Mouse (Mus musculus) small intestine, adult 2 months (tissue): ENCODE data around the gene Xrcc1. TPM values are rescaled to one million over a fixed set of nuclear protein-coding genes. Genes with fewer than 3 reads are reported as not detected.
A peak's percentile ranks its signal among the peaks of the same experiment; 100 is the strongest.
"Not testable (repeated sequence)": the region's sequence is repeated elsewhere in the genome, so short reads cannot be mapped to it uniquely, and the experiment has no call there.

Experiments used
- H3K27ac ChIP-seq: fragments of 200-500 bp; 2 replicates; pipeline ENCODE4 v1.5.1; 2012; ENCODE audit warnings: low read depth, low read length, control low read depth, inconsistent platforms; ENCODE audit not compliant: insufficient read depth
- H3K27me3 ChIP-seq: fragments of 200-500 bp; 2 replicates; pipeline ENCODE4 v1.6.1; 2012; ENCODE audit warnings: mild to moderate bottlenecking, moderate library complexity, low read length, inconsistent platforms; ENCODE audit not compliant: control insufficient read depth, insufficient read depth
- H3K36me3 ChIP-seq: fragments of 200-500 bp; 2 replicates; pipeline ENCODE4 v1.6.1; 2012; ENCODE audit warnings: mild to moderate bottlenecking, low read length, control low read depth, inconsistent platforms; ENCODE audit not compliant: control insufficient read depth, insufficient read depth
- H3K4me1 ChIP-seq: fragments of 200-500 bp; 2 replicates; pipeline ENCODE4 v1.6.1; 2012; ENCODE audit warnings: low read length, inconsistent platforms, mixed read lengths; ENCODE audit not compliant: control insufficient read depth, insufficient read depth, insufficient read length
- H3K4me3 ChIP-seq: fragments of 200-500 bp; 2 replicates; pipeline ENCODE4 v1.5.1; 2012; ENCODE audit warnings: low read depth, mild to moderate bottlenecking, control low read depth, inconsistent platforms, low read length, moderate library complexity
- CTCF ChIP-seq: fragments of 200-500 bp; IDR thresholded peaks from 2 replicates; pipeline ENCODE4 v1.5.1; 2012; ENCODE audit warnings: low read depth, mild to moderate bottlenecking, control low read depth, inconsistent platforms, low read length, moderate library complexity, mixed read lengths; ENCODE audit not compliant: insufficient replicate concordance, insufficient read length; ENCODE audit errors: extremely low read depth
- POLR2A ChIP-seq: fragments of 200-500 bp; IDR thresholded peaks from 2 replicates; pipeline ENCODE4 v1.6.1; 2012; ENCODE audit warnings: low read depth, mild to moderate bottlenecking, control low read depth, inconsistent platforms, low read length, moderate library complexity
- WGBS: fragments of 180-500 bp; shearing (Covaris S2); methylation state at CpG from one replicate; pipeline ENCODE4 v1.1.7; 2018; 5-methylcytosine and 5-hydroxymethylcytosine counted together
- polyA plus RNA-seq: library from polyadenylated mRNA; depleted of rRNA; stranded (reverse); fragments of >200 nt; gene quantifications from 2 replicates; pipeline ENCODE4 v1.2.3, GENCODE M21; 2012

Gene Xrcc1
- polyA plus RNA-seq, 1 experiment, result 24.7 TPM

DNA sequence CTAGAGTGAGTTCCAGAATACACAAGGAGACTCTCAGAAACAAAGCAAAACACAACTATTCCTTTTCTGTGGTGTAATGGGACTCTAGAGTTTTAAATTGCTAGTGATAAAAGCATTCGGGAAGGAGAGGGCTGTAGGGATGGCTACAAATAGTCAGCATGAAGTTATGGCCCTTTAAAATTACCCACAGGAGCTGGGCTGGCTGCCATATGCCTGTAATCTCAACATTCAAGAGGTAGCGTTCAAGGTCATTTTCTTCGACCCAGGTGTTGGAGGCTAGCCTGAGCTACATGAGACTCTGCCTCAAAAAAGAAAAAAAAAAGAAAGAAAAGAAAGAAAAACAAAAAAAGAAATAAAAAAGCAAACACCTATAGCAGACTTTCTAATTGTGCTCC lies 40.0 kb upstream of the Xrcc1 start:
- Histone ChIP-seq H3K27ac (no peak overlapping the region), H3K4me1 (no peaks in the 10 kb centered on the region; the same call in none of the 2 replicates), H3K27me3 (peaks cover 14% of the 10 kb centered on the region; the same call in 1 of the 2 replicates), H3K4me3 (no peak overlapping the region), H3K36me3 (no peaks in the 10 kb centered on the region)
- WGBS, result 15% methylated on average over 3 of the region's 3 CpGs
- TF ChIP-seq CTCF (no peak), POLR2A (no peak)

DNA sequence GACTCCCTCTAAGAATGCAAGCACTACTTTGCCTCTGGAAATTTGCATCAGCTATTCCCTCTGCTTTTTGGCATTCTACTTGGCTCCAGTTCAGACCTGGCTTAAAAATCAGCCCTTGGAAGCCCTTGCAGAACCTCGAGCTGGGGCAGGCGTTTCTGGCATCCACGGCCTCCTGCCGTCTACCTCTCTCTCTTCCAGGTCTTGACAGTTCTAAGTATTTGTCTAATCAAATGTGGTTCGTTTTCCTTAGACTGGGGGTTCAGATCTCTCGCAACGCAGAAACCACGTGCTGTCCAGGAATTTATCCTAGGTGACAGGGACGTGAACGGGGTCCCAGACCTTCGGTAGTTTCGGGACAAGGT lies 39.6 kb upstream of the Xrcc1 start:
- 2% methylated on average over 12 of the region's 12 CpGs for WGBS
- peak overlapping the region; percentile 98 for H3K4me3 ChIP-seq
- no peaks in the 10 kb centered on the region for H3K36me3 ChIP-seq
- TF ChIP-seq POLR2A (no peak), CTCF (no peak)
- peaks cover 2% of the 10 kb centered on the region for H3K4me1 ChIP-seq
- H3K27me3 ChIP-seq, result peaks cover 13% of the 10 kb centered on the region; the same call in 1 of the 2 replicates
- no peak overlapping the region for H3K27ac ChIP-seq

DNA sequence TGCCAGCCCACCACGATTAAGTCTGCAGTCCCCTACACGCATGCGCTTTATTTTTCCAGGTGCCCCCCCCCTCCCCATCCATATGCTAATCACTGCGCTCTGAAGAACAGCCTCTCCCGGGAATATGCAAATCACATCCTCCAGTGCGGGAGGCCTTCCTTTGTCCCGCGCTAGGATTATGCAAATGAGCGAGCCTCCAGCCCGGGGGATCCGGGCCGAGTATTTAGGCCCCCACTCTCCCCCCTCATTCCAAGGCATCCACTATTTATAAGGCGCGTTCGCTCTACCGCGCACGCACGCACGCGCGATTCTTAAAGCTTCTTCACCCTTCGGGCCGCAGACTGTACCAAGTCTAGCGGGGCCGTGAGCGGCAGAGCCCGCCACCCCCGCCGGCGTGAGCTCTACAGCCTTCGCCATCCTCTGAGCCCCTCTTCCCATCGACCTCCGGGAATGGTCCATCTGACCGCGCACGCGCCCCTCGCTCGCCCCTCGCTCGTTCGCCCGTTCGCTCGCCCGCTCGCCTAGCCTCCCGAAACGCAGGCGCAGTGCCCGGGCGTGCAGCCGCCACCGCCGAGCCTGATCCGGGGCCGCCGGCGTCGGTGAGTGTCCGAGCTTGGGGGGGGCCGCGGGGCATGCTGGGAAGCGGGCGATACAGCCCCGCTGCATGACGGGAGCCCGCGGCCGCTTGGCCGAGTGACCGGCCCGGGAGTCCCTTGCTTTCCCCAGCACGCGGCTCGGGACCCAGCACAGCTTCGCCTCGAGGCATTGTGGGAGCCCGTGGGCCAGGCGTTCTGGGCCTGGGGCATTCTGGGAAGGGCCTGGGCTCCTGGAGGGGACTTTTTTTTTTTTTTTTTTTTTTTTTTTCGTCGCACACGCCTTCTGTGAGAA lies 39.0 kb upstream of the Xrcc1 start, which contains the start of gene Zfp428:
Zfp428 (plus strand) TSS at position 169 of the 888 bp plus-strand sequence.
- 1% methylated on average over 84 of the region's 84 CpGs for WGBS
- TF ChIP-seq POLR2A (peak; percentile 42; the same call in 1 of the 2 replicates), CTCF (no peak)
- Histone ChIP-seq H3K4me3 (peak within 1 kb of the TSS; percentile 98), H3K4me1 (peaks cover 2% of the 10 kb centered on the region), H3K36me3 (no peaks in the 10 kb centered on the region), H3K27ac (peak within 1 kb of the TSS; percentile 85), H3K27me3 (peaks cover 8% of the 10 kb centered on the region; the same call in 1 of the 2 replicates)

DNA sequence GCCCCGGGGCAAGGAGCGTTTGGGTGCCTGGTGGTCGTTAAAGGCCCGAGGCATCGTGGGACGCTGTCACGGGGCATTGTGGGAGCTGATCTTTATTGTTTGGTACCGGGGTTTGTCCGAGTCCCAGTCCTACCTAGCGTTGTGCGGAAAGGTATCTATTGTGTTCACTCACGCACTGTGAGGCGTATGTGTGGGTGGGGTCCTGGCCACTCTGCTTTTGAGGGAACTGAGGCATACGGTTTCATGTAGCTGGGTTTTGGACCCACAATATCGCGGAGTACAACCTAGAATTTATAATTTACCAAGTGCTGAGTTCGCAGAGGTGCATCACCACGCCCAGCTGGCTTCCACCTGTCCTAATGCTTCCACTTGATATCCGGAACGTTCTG lies 38.4 kb upstream of the Xrcc1 start:
- Histone ChIP-seq H3K4me3 (peak overlapping the region; percentile 98), H3K27ac (peak overlapping the region; percentile 46; the same call in 1 of the 2 replicates), H3K36me3 (no peaks in the 10 kb centered on the region), H3K27me3 (0 out of 2 replicates have a peak, but pooled peaks cover 3% of the 10 kb centered on the region), H3K4me1 (peaks cover 2% of the 10 kb centered on the region)
- TF ChIP-seq POLR2A (no peak), CTCF (no peak)
- WGBS, result under 1% methylated on average over 20 of the region's 20 CpGs

DNA sequence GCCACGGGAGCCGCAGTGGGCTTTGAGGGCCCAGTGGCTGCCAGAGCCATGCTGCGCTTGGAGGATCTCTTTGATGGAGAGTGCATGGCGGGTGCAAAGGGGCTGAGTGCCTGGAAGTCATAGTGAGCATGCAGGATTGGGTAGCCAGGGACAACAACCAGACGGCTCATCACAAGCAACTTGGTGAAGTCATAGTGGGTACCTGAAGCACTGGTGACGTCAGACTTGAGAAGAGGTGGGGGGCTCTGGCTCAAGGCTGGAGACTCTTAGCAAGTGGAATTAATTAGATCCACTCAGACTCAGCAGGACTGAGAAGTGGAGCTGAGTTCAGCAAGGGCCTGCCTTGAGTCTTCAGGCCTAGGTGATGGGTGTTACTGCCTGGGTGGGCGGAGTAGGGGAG lies 33.7 kb upstream of the Xrcc1 start, which contains the start of gene AC161166.1:
AC161166.1 (minus strand) TSS at position 101 of the 400 bp plus-strand sequence.
- Histone ChIP-seq H3K27me3 (no peaks in the 10 kb centered on the region), H3K4me3 (no peak within 1 kb of the TSS), H3K36me3 (no peaks in the 10 kb centered on the region), H3K4me1 (peaks cover 2% of the 10 kb centered on the region), H3K27ac (no peak within 1 kb of the TSS)
- TF ChIP-seq CTCF, result no peak
- TF ChIP-seq POLR2A, result no peak
- 97% methylated on average over 7 of the region's 7 CpGs for WGBS

DNA sequence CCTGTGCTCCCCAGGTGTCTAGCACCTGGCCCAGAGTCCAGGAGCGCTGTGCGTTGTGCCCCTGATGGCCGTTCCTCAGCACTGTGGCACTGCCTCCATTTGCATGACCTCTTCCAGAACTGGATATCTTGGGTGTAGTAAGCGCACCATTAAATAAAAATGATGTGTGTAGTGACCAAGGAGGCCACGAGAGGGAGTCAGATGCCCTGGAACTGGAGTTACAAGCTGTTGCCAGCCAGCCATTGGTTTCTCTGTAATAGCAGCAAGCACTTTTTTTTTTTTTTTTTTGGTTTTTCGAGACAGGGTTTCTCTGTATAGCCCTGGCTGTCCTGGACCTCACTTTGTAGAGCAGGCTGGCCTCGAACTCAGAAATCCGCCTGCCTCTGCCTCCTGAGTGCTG lies 29.8 kb upstream of the Xrcc1 start:
- H3K27ac ChIP-seq, H3K27me3 ChIP-seq, H3K36me3 ChIP-seq, H3K4me1 ChIP-seq, H3K4me3 ChIP-seq: not testable (repeated sequence)
- 79% methylated on average over 8 of the region's 8 CpGs for WGBS

DNA sequence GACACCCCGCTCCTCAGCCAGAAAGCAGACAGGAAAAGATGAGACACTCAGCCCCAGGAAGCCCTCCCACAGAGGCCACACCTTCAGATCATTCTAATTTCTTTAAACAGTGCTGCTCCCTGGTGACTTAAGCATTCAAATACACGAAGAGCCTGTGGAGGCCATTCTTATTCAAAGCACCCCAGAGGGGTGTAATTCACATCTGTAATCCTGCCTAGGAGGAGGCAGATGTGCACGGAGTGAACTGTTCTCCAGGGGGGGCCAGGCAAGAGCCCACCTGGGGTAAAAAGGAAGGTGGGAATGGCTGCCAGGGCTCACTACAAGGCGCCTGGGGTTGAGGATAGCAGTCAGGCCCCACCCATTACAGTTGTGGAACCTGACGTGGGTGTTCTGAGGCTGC lies 29.0 kb upstream of the Xrcc1 start:
- Histone ChIP-seq H3K36me3 (no peaks in the 10 kb centered on the region), H3K4me3 (no peak overlapping the region), H3K27ac (no peak overlapping the region), H3K27me3 (no peaks in the 10 kb centered on the region), H3K4me1 (no peaks in the 10 kb centered on the region)
- 69% methylated on average over 5 of the region's 5 CpGs for WGBS
- no peak for TF ChIP-seq POLR2A
- TF ChIP-seq CTCF, result no peak
